Mouse (Mus musculus): ENCODE results near the gene Gpn2. TPM values are rescaled to one million over a fixed set of nuclear protein-coding genes. Genes with fewer than 3 reads are reported as not detected.

The Gpn2 gene
- 10 to 100 TPM; 12.7 to 17.2 TPM for polyA plus RNA-seq (2017; shearing (Covaris generic))

GRCm38 (mm10) chr4:133584059-133584951 is at the start of gene Gpn2:
Gpn2 (plus strand) TSS chr4:133584362.

GRCm38 (mm10) chr4:133545272-133546231 is 38.6 kb upstream of the Gpn2 start, which contains the start of gene Nudc:
Nudc (minus strand) TSS chr4:133545996.

GRCm38 (mm10) chr4:133552768-133553447 is 31.3 kb upstream of the Gpn2 start, which contains the start of gene Nr0b2:
Nr0b2 (plus strand) TSS chr4:133553376.

GRCm38 (mm10) chr4:133574070-133574842 is 9.9 kb upstream of the Gpn2 start, which contains the start of gene Gpatch3:
Gpatch3 (plus strand) TSS chr4:133574745.

GRCm38 (mm10) chr4:133601721-133602218 is 17.6 kb downstream of the Gpn2 start, which contains the start of gene Sfn:
Sfn (minus strand) TSS chr4:133602168.

Other genes with a start within 250 kb of the Gpn2 start
- gene Wdtc1, start 230.9 kb upstream of the Gpn2 start, polyA plus RNA-seq (2017; shearing (Covaris generic)) = 1 to 10 TPM; 4.8 to 7.6 TPM
- 10 to 100 TPM; 25.3 to 31.0 TPM for gene Slc9a1, start 214.7 kb upstream of the Gpn2 start, polyA plus RNA-seq (2017; shearing (Covaris generic))
- under 1 TPM in 1 of 2 experiments, not detected in 1; 0.13 TPM for gene Tent5b, start 104.2 kb upstream of the Gpn2 start, polyA plus RNA-seq (2017; shearing (Covaris generic))
- gene Trnp1, start 85.8 kb upstream of the Gpn2 start, polyA plus RNA-seq (2017; shearing (Covaris generic)) = under 1 TPM; 0.24 to 0.99 TPM
- gene Kdf1, start 65.4 kb upstream of the Gpn2 start, polyA plus RNA-seq (2017; shearing (Covaris generic)) = 1 to 10 TPM in 1 of 2 experiments, under 1 TPM in 1; 0.87 to 2.0 TPM
- gene Nudc, start 38.4 kb upstream of the Gpn2 start, polyA plus RNA-seq (2017; shearing (Covaris generic)) = 100 to 1,000 TPM; 131 to 139 TPM
- 1 to 10 TPM in 1 of 2 experiments, under 1 TPM in 1; 0.23 to 2.3 TPM for gene Nr0b2, start 31.0 kb upstream of the Gpn2 start, polyA plus RNA-seq (2017; shearing (Covaris generic))
- 10 to 100 TPM in 1 of 2 experiments, 1 to 10 TPM in 1; 6.5 to 15.5 TPM for gene Gpatch3, start 9.6 kb upstream of the Gpn2 start, polyA plus RNA-seq (2017; shearing (Covaris generic))
- 10 to 100 TPM; 14.9 to 17.3 TPM for gene Sfn, start 17.8 kb downstream of the Gpn2 start, polyA plus RNA-seq (2017; shearing (Covaris generic))
- gene Zdhhc18, start 65.8 kb downstream of the Gpn2 start, polyA plus RNA-seq (2017; shearing (Covaris generic)) = 100 to 1,000 TPM; 218 to 257 TPM
- gene Pigv, start 88.3 kb downstream of the Gpn2 start, polyA plus RNA-seq (2017; shearing (Covaris generic)) = 10 to 100 TPM; 25.6 to 26.0 TPM
- gene Arid1a, start 172.4 kb downstream of the Gpn2 start, polyA plus RNA-seq (2017; shearing (Covaris generic)) = 10 to 100 TPM; 45.5 to 47.1 TPM